Mouse (Mus musculus) C2C12 (cell line): ENCODE measurements around the gene Zfp638.

Experiments used
- CEBPB ChIP-seq: IDR thresholded peaks from one replicate; pipeline ENCODE4 v1.6.1; 2011; ENCODE audit warnings: low read depth, mild to moderate bottlenecking, control low read depth, moderate library complexity
- CTCF ChIP-seq: IDR thresholded peaks from one replicate; pipeline ENCODE4 v1.5.1; 2011; ENCODE audit not compliant: control insufficient read depth, insufficient read depth, insufficient read length
- MAX ChIP-seq: IDR thresholded peaks from one replicate; pipeline ENCODE4 v1.6.1; 2011; ENCODE audit warnings: mild to moderate bottlenecking, control low read depth
- MYOD1 ChIP-seq: IDR thresholded peaks from one replicate; pipeline ENCODE4 v1.6.1; 2011; ENCODE audit warnings: low read depth; ENCODE audit not compliant: control insufficient read depth, insufficient read length
- MYOG ChIP-seq: IDR thresholded peaks from one replicate; pipeline ENCODE4 v1.6.1; 2011; ENCODE audit not compliant: control insufficient read depth, insufficient read length; ENCODE audit errors: extremely low read depth
- USF1 ChIP-seq: IDR thresholded peaks from one replicate; pipeline ENCODE4 v1.6.1; 2011; ENCODE audit warnings: low read depth, mild to moderate bottlenecking, control low read depth, moderate library complexity

GRCm38 (mm10) chr6:83838046-83838445 lies 28.9 kb upstream of the Zfp638 start:
- no peak for TF ChIP-seq CTCF
- TF ChIP-seq CEBPB: no peak
- no peak for TF ChIP-seq MYOD1
- TF ChIP-seq MYOG: no peak
- TF ChIP-seq MAX: no peak
- no peak for TF ChIP-seq USF1
